Mouse (Mus musculus) ovary, postnatal 36 days (tissue): ENCODE measurements around the gene Gm10681.
"Not testable (repeated sequence)": the region's sequence is repeated elsewhere in the genome, so short reads cannot be mapped to it uniquely, and the experiment has no call there.

ENCODE experiments used
- DNase-seq: peaks from one replicate; pipeline ENCODE4 v3.0.0; 2022; ENCODE audit warnings: low spot score, mixed read lengths

Gm10681 gene

GRCm38 (mm10) chr3:98588707-98589106 is at the start of gene Gm10681:
Gm10681 (minus strand) TSS chr3:98588807.
- DNase-seq, result no peak

GRCm38 (mm10) chr3:98635145-98635544 is 46.5 kb upstream of the Gm10681 start:
- DNase-seq, result no peak

- no peak for DNase-seq
These were observed 41.5 kb upstream of the Gm10681 start, which contains the start of gene Hsd3b5 for GRCm38 (mm10) chr3:98630152-98630551. Hsd3b5 (minus strand) TSS chr3:98630252.

GRCm38 (mm10) chr3:98629633-98630032 is 41.0 kb upstream of the Gm10681 start:
- DNase-seq, result no peak

GRCm38 (mm10) chr3:98616786-98617185 is 28.2 kb upstream of the Gm10681 start:
- DNase-seq, result not testable (repeated sequence)

GRCm38 (mm10) chr3:98616244-98616643 is 27.6 kb upstream of the Gm10681 start:
- not testable (repeated sequence) for DNase-seq

GRCm38 (mm10) chr3:98614406-98614927 is 25.9 kb upstream of the Gm10681 start:
- not testable (repeated sequence) for DNase-seq

- no peak for DNase-seq
These were observed 25.4 kb upstream of the Gm10681 start for GRCm38 (mm10) chr3:98613963-98614362.

- DNase-seq, result not testable (repeated sequence)
These were observed 24.9 kb upstream of the Gm10681 start for GRCm38 (mm10) chr3:98613540-98613939.

- no peak for DNase-seq
These were observed 886 bp downstream of the Gm10681 start for GRCm38 (mm10) chr3:98587721-98588120.

- not testable (repeated sequence) for DNase-seq
These were observed 6.0 kb downstream of the Gm10681 start for GRCm38 (mm10) chr3:98582622-98583021.

- DNase-seq, result not testable (repeated sequence)
These were observed 6.4 kb downstream of the Gm10681 start for GRCm38 (mm10) chr3:98582202-98582601.

- DNase-seq, result peak; percentile 22
These were observed 7.6 kb downstream of the Gm10681 start for GRCm38 (mm10) chr3:98581024-98581423.

- not testable (repeated sequence) for DNase-seq
These were observed 20.9 kb downstream of the Gm10681 start for GRCm38 (mm10) chr3:98567717-98568116.

GRCm38 (mm10) chr3:98564894-98565293 is 23.7 kb downstream of the Gm10681 start:
- DNase-seq, result not testable (repeated sequence)

GRCm38 (mm10) chr3:98563831-98564230 is 24.8 kb downstream of the Gm10681 start:
- DNase-seq, result not testable (repeated sequence)

- DNase-seq, result not testable (repeated sequence)
These were observed 27.9 kb downstream of the Gm10681 start for GRCm38 (mm10) chr3:98560711-98561110.

GRCm38 (mm10) chr3:98550832-98551231 is 37.8 kb downstream of the Gm10681 start:
- DNase-seq, result not testable (repeated sequence)

GRCm38 (mm10) chr3:98550215-98550614 is 38.4 kb downstream of the Gm10681 start:
- not testable (repeated sequence) for DNase-seq

GRCm38 (mm10) chr3:98548495-98548894 is 40.1 kb downstream of the Gm10681 start:
- DNase-seq, result not testable (repeated sequence)

GRCm38 (mm10) chr3:98547641-98548040 is 41.0 kb downstream of the Gm10681 start:
- not testable (repeated sequence) for DNase-seq

GRCm38 (mm10) chr3:98524978-98525377 is 63.6 kb downstream of the Gm10681 start:
- not testable (repeated sequence) for DNase-seq

GRCm38 (mm10) chr3:98524552-98524951 is 64.1 kb downstream of the Gm10681 start:
- not testable (repeated sequence) for DNase-seq

GRCm38 (mm10) chr3:98522779-98523178 is 65.8 kb downstream of the Gm10681 start:
- not testable (repeated sequence) for DNase-seq
